Mouse (Mus musculus) C2C12 (cell line): Measurements from ENCODE around the gene Mypop.

ENCODE experiments used
- CEBPB ChIP-seq: IDR thresholded peaks from one replicate; pipeline ENCODE4 v1.6.1; 2011; ENCODE audit warnings: low read depth, mild to moderate bottlenecking, control low read depth, moderate library complexity
- CTCF ChIP-seq: IDR thresholded peaks from one replicate; pipeline ENCODE4 v1.5.1; 2011; ENCODE audit not compliant: control insufficient read depth, insufficient read depth, insufficient read length
- USF1 ChIP-seq: IDR thresholded peaks from one replicate; pipeline ENCODE4 v1.6.1; 2011; ENCODE audit warnings: low read depth, mild to moderate bottlenecking, control low read depth, moderate library complexity

DNA sequence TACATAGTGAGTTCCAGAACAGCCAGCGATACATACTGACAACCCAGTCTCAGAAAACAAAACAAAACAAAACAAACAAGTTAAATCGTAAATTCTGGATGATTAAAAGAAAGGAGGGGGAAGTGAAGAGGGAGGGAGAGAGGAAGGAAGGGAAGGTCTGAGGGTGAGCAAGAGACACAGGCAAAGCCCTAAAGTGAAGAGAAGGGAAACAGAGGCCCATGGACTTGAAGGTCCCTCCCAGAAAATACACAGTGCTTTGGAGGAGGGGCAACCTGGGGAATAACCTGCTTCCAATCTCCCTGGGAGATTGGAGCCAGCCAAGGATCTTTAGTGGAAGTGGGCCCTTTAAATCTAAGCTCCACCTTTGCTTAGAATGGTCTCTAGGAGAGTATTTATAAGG, 3.9 kb upstream of the Mypop start, which contains the start of gene Nanos2:
- no peak for TF ChIP-seq CTCF
- TF ChIP-seq CEBPB, result no peak
- TF ChIP-seq USF1, result no peak
